Mouse (Mus musculus): ENCODE results near the gene AL607142.1. TPM values are rescaled to one million over a fixed set of nuclear protein-coding genes. Genes with fewer than 3 reads are reported as not detected.
A peak's percentile ranks its signal among the peaks of the same experiment; 100 is the strongest.

Gene AL607142.1
- polyA plus RNA-seq, 1 experiment from 2014 or later = not detected

DNA sequence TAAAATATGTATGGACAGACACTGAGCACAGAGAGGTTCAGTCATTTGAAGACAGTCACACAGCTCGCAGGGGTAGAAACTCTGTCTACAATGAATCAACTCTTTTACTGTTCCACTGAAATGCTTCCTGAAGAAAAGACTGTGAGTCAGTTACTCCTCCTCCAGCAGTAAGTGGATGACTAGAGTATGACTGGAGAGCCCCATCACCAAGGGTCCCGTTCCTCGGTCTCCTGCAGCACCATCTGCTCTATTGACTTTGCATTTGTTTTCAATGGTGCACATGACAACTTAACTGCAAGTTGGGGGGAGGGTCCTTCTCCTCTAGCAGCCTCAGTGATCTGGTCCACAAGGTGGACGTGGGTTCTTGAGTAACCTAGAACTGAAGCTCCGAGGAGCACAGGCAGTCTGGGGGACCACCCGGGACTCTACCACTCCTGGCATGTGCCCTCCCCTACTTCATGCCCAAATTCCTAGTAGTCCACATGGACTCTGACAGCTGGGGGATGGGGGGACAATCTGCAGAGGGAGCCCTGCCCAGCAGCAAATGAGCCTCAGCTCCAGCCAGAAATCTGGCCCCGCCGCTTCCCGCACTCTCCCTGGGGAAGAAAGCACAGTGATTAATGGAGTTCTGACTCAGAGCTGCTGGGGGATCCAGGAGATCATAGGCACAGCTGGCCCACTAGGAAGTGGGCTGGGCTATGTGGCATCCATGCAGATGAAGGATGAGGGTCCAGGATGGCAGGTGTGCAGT, 2.2 kb downstream of the AL607142.1 start:
- H3K27ac ChIP-seq (ENCODE audit: low read length) = no peak overlapping the region
- whole genome bisulfite sequencing = 62% methylated on average over 9 of the region's 9 CpGs
- H3K4me3 ChIP-seq (ENCODE audit: low read length) = no peak overlapping the region
- H3K9ac ChIP-seq (replicated peaks; ENCODE audit: low read length) = no peak overlapping the region
- H3K36me3 ChIP-seq (ENCODE audit: insufficient read depth, low read length) = no peaks in the 10 kb centered on the region
- no peaks in the 10 kb centered on the region for H3K9me3 ChIP-seq (ENCODE audit: low read length)
- no peaks in the 10 kb centered on the region for H3K4me1 ChIP-seq (ENCODE audit: insufficient read depth, low read length)
- ATAC-seq (ENCODE audit: low FRiP score, low TSS enrichment) = no peak
- H3K4me2 ChIP-seq (replicated peaks; ENCODE audit: low read depth, low read length) = no peak overlapping the region
- no peaks in the 10 kb centered on the region for H3K27me3 ChIP-seq (ENCODE audit: insufficient read depth, low read length)

DNA sequence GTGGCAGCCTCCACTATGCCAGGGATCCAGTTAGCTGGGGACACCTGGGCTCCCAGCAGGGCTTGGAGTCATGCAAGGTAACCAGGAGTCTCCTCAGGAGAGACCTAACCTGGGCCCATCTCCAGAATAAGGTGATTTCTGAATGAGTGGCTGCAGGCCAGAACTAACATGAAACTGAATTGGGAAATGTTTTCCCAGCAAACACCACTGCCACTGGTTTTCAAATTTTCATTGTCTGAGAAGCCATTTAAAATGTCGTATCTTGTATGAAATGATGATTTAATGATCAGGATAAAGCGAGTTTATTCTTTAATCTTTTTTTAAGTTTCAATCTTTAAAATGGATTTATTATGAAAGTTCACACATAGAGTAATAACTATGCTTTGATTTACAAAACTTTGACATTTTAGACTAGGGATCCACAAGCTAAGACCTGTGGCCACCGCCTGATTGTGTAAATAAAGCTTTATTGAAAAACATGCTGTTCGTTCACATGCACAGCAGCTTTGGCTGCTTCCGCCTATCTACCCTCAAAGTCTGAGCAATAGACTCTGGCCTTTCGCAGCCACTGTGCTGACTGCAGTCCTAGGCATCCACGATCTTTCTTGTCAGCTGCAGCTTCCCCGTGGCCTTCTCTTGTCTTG, 2.9 kb downstream of the AL607142.1 start:
- no peak for ATAC-seq (ENCODE audit: low FRiP score, low TSS enrichment)
- Histone ChIP-seq H3K4me2 (replicated peaks; ENCODE audit: low read depth, low read length) (no peak overlapping the region), H3K4me1 (ENCODE audit: insufficient read depth, low read length) (no peaks in the 10 kb centered on the region), H3K27ac (ENCODE audit: low read length) (no peak overlapping the region), H3K27me3 (ENCODE audit: insufficient read depth, low read length) (no peaks in the 10 kb centered on the region), H3K9ac (replicated peaks; ENCODE audit: low read length) (no peak overlapping the region), H3K36me3 (ENCODE audit: insufficient read depth, low read length) (no peaks in the 10 kb centered on the region), H3K9me3 (ENCODE audit: low read length) (no peaks in the 10 kb centered on the region), H3K4me3 (ENCODE audit: low read length) (no peak overlapping the region)
- WGBS = 83% methylated on average over 8 of the region's 8 CpGs

DNA sequence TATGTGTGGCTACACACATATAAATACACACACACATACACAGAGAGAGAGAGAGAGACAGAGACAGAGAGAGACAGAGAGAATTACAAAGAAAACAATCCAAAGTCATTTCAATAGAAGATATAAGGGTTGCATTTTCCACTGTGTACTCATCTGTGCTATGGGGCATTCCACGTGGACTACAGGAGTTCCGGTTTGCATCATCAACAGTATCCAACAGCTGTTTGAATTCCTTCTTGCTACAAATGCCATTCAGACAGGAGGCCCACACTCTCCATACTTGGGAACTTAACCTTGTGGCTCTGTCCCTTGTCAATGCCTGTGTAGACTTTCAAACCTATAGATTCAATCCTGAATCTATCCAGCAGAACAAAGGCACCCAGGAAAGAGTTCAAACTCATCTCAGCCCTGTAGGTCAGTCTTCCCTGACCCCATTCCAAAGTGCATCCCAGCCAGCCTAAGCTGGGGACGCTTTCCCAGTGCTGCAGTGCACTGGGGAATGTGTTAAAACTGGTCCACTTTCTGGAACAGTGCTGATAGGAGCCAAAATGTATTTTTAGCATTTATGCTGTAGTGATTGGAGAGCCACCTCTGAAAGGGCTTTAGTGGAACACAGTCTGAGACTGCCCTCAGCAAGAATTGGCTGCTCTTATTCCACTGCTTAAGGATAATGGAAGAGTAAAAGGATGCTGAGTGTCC, 4.2 kb downstream of the AL607142.1 start:
- H3K9me3 ChIP-seq (ENCODE audit: low read length) = no peaks in the 10 kb centered on the region
- WGBS = 68% methylated on average over 3 of the region's 3 CpGs
- no peak overlapping the region for H3K4me3 ChIP-seq (ENCODE audit: low read length)
- H3K4me2 ChIP-seq (replicated peaks; ENCODE audit: low read depth, low read length) = no peak overlapping the region
- no peak for ATAC-seq (ENCODE audit: low FRiP score, low TSS enrichment)
- no peaks in the 10 kb centered on the region for H3K36me3 ChIP-seq (ENCODE audit: insufficient read depth, low read length)
- no peak overlapping the region for H3K27ac ChIP-seq (ENCODE audit: low read length)
- no peaks in the 10 kb centered on the region for H3K4me1 ChIP-seq (ENCODE audit: insufficient read depth, low read length)
- no peaks in the 10 kb centered on the region for H3K27me3 ChIP-seq (ENCODE audit: insufficient read depth, low read length)
- H3K9ac ChIP-seq (replicated peaks; ENCODE audit: low read length) = no peak overlapping the region

DNA sequence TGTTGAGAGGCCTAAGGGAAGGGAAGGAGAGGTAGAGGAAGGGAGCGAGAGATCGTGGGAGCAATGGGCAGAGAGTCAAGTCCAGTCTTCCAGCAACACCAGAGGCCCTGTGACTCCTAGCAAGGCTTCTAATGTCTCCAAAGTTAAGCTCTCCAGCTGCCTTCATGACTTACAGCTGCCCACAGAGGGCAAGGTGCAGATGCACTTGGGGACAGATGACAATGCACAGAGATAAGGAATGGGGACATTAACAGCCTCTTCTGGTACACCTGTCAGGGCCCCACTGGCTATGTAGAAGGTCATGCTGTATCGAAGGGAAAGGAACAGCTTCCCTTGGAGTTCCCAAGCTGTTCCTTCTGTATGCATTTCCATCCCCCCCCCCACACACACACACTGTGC, 4.8 kb downstream of the AL607142.1 start:
- ATAC-seq (ENCODE audit: low FRiP score, low TSS enrichment) = no peak
- Histone ChIP-seq H3K9me3 (ENCODE audit: low read length) (no peaks in the 10 kb centered on the region), H3K4me1 (ENCODE audit: insufficient read depth, low read length) (no peaks in the 10 kb centered on the region), H3K4me2 (replicated peaks; ENCODE audit: low read depth, low read length) (no peak overlapping the region), H3K9ac (replicated peaks; ENCODE audit: low read length) (no peak overlapping the region), H3K4me3 (ENCODE audit: low read length) (no peak overlapping the region), H3K36me3 (ENCODE audit: insufficient read depth, low read length) (no peaks in the 10 kb centered on the region), H3K27ac (ENCODE audit: low read length) (no peak overlapping the region), H3K27me3 (ENCODE audit: insufficient read depth, low read length) (no peaks in the 10 kb centered on the region)
- 89% methylated on average over 3 of the region's 3 CpGs for WGBS

DNA sequence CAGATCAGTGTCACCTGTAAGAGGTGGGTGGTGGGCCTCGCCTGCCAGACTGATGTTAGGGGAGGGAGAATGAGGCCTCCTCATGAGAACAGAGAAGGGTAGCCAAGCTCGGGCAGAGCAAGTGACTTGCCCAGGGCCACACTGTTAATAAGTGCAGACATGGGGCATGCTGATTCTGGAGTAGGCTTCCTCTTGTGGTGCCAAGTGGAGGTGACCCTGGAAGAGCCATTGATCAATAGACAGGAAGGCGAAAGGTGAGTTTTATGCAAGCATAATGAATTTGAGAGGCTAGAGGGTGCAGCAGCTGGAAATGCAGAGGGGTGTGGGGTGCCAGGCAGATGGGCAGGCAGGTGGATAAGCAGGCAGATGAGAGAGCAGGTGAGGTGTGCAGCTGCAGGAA, 6.6 kb downstream of the AL607142.1 start:
- Histone ChIP-seq H3K9ac (replicated peaks; ENCODE audit: low read length) (no peak overlapping the region), H3K9me3 (ENCODE audit: low read length) (no peaks in the 10 kb centered on the region), H3K27me3 (ENCODE audit: insufficient read depth, low read length) (no peaks in the 10 kb centered on the region), H3K27ac (ENCODE audit: low read length) (no peak overlapping the region), H3K4me2 (replicated peaks; ENCODE audit: low read depth, low read length) (no peak overlapping the region), H3K36me3 (ENCODE audit: insufficient read depth, low read length) (no peaks in the 10 kb centered on the region), H3K4me1 (ENCODE audit: insufficient read depth, low read length) (no peaks in the 10 kb centered on the region), H3K4me3 (ENCODE audit: low read length) (no peak overlapping the region)
- 62% methylated on average over 3 of the region's 3 CpGs for WGBS
- ATAC-seq (ENCODE audit: low FRiP score, low TSS enrichment) = no peak

DNA sequence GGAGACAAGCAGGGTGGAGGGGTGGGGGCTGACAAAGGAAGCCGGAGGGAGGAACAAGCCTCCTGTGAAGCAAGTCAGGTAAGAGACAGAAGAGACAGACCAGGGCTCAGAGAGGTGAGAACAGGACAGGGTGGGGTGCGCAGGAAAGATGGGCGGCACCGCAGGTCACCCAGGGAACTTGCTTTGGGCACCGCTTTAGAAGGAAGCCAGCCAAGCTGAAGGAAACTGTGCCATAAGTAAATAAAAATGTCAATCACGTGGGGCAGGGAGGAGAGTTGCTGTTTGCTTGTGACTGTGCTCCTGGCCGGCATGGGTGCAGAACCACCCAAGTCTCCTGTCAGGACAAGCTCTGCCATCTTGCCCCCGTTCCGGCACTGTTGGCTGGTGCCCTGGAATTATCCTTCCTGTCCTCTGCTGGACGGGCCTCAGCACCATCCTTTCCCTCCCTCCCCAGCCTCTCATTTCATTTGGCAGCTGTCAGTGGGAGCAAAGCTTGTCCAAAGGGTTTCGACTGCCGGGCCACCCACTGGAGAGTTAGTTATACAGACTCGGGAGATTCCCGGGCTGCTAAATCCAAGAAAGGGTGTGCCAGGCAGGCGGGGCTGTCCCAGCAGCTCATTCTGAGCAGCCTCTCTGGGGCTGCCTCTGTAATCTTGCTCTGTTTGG, 7.2 kb downstream of the AL607142.1 start:
- ATAC-seq (ENCODE audit: low FRiP score, low TSS enrichment) = no peak
- Histone ChIP-seq H3K9me3 (ENCODE audit: low read length) (no peaks in the 10 kb centered on the region), H3K36me3 (ENCODE audit: insufficient read depth, low read length) (no peaks in the 10 kb centered on the region), H3K9ac (replicated peaks; ENCODE audit: low read length) (no peak overlapping the region), H3K4me2 (replicated peaks; ENCODE audit: low read depth, low read length) (no peak overlapping the region), H3K4me3 (ENCODE audit: low read length) (no peak overlapping the region), H3K27me3 (ENCODE audit: insufficient read depth, low read length) (no peaks in the 10 kb centered on the region), H3K27ac (ENCODE audit: low read length) (no peak overlapping the region), H3K4me1 (ENCODE audit: insufficient read depth, low read length) (no peaks in the 10 kb centered on the region)
- 49% methylated on average over 15 of the region's 15 CpGs for WGBS

DNA sequence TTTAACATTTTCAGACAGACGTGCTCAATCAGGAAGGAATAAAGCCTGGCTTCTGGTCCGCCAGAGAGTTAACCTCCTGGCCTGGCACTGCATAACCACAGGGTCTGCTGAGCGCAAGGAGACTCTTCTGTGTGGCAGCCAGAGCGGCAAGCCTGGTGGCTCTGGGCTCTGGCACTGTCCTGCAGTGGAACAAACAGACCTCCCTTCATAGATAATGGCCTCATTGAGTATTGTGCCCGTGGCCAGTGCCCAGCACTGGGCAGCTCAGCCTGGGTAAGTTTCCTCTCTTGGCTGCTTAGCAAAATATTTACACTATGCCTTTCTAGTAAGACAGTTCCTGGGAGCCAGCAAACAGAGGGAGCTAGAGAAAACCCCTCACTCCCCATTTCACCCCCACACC, 9.3 kb downstream of the AL607142.1 start:
- Histone ChIP-seq H3K36me3 (ENCODE audit: insufficient read depth, low read length) (no peaks in the 10 kb centered on the region), H3K4me3 (ENCODE audit: low read length) (no peak overlapping the region), H3K9ac (replicated peaks; ENCODE audit: low read length) (no peak overlapping the region), H3K27ac (ENCODE audit: low read length) (peak overlapping the region; percentile 43; the same call in 1 of the 2 replicates), H3K4me1 (ENCODE audit: insufficient read depth, low read length) (no peaks in the 10 kb centered on the region), H3K27me3 (ENCODE audit: insufficient read depth, low read length) (no peaks in the 10 kb centered on the region), H3K4me2 (replicated peaks; ENCODE audit: low read depth, low read length) (no peak overlapping the region), H3K9me3 (ENCODE audit: low read length) (no peaks in the 10 kb centered on the region)
- 51% methylated on average over 5 of the region's 5 CpGs for WGBS
- no peak for ATAC-seq (ENCODE audit: low FRiP score, low TSS enrichment)

DNA sequence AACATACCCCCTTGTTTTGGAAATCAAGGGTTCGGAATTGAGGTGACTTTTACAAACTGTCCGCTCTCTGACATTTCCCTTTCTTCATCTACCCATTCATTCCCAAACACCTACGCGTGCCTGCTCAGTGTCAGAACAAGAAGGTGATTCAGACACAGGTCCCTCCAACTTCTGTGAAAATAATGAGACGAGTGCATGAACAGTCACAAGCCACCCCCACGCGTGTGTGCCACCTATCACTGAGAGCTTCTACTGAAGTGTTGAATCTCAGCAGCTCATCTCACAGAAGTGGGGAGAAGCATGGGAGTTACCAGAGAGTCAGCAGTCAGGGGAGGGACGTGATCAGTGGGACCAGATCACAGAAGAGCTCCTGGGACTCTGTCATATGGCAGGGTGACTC, 12.5 kb downstream of the AL607142.1 start:
- no peaks in the 10 kb centered on the region for H3K4me1 ChIP-seq (ENCODE audit: insufficient read depth, low read length)
- H3K4me2 ChIP-seq (replicated peaks; ENCODE audit: low read depth, low read length) = no peak overlapping the region
- 78% methylated on average over 8 of the region's 8 CpGs for WGBS

DNA sequence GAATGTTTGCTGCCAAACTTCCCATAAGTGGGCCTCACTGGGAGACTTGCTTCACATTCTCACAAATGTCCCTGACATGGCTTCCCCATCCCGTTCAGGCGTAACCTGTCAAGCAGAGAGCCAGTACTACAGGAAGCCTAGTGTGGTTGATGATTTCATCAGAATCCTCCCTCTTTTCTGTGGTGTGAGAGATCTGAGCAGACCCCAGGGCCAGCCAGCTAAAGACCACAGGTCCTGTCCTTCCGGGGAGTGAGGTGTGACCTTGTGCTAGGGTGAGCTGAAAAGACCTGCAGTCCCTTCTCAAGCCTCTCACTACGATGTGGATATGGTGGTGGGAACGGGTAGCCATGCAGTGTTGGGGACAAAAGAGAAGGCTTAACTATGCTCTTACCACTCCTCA, 17.7 kb downstream of the AL607142.1 start:
- ATAC-seq (ENCODE audit: low FRiP score, low TSS enrichment) = no peak
- Histone ChIP-seq H3K27me3 (ENCODE audit: insufficient read depth, low read length) (no peaks in the 10 kb centered on the region), H3K9me3 (ENCODE audit: low read length) (no peaks in the 10 kb centered on the region), H3K36me3 (ENCODE audit: insufficient read depth, low read length) (no peaks in the 10 kb centered on the region), H3K4me2 (replicated peaks; ENCODE audit: low read depth, low read length) (no peak overlapping the region), H3K4me3 (ENCODE audit: low read length) (no peak overlapping the region), H3K27ac (ENCODE audit: low read length) (no peak overlapping the region), H3K4me1 (ENCODE audit: insufficient read depth, low read length) (no peaks in the 10 kb centered on the region), H3K9ac (replicated peaks; ENCODE audit: low read length) (no peak overlapping the region)
- WGBS = 85% methylated on average over 5 of the region's 5 CpGs

More for the DNA sequence above, 12.5 kb downstream of the AL607142.1 start:
- no peak for ATAC-seq (ENCODE audit: low FRiP score, low TSS enrichment)
- H3K27ac ChIP-seq (ENCODE audit: low read length) = no peak overlapping the region
- H3K9ac ChIP-seq (replicated peaks; ENCODE audit: low read length) = no peak overlapping the region
- H3K27me3 ChIP-seq (ENCODE audit: insufficient read depth, low read length) = no peaks in the 10 kb centered on the region
- no peak overlapping the region for H3K4me3 ChIP-seq (ENCODE audit: low read length)
- H3K9me3 ChIP-seq (ENCODE audit: low read length) = no peaks in the 10 kb centered on the region
- no peaks in the 10 kb centered on the region for H3K36me3 ChIP-seq (ENCODE audit: insufficient read depth, low read length)
